Mouse (Mus musculus) kidney, adult 2 months (tissue): Measurements from ENCODE around the gene Nle1.

ENCODE experiments used
- CTCF ChIP-seq: fragments of 200-500 bp; conservative IDR thresholded peaks from 2 replicates; pipeline ENCODE4 v1.5.1; 2011; ENCODE audit warnings: low read depth, mild to moderate bottlenecking, control low read depth, low read length, moderate library complexity, mixed read lengths; ENCODE audit not compliant: insufficient read depth, insufficient read length
- POLR2A ChIP-seq: fragments of 200-500 bp; IDR thresholded peaks from one replicate; pipeline ENCODE4 v1.6.1; 2011; ENCODE audit warnings: low read depth, low read length, control low read depth

GRCm38 (mm10) chr11:82890342-82890762 is 17.9 kb downstream of the Nle1 start, which contains the start of gene Rad51d:
- TF ChIP-seq POLR2A = peak; percentile 67
- peak; percentile 94 for TF ChIP-seq CTCF
